Mouse (Mus musculus): ENCODE data around the gene Paqr7.

Paqr7 gene

DNA sequence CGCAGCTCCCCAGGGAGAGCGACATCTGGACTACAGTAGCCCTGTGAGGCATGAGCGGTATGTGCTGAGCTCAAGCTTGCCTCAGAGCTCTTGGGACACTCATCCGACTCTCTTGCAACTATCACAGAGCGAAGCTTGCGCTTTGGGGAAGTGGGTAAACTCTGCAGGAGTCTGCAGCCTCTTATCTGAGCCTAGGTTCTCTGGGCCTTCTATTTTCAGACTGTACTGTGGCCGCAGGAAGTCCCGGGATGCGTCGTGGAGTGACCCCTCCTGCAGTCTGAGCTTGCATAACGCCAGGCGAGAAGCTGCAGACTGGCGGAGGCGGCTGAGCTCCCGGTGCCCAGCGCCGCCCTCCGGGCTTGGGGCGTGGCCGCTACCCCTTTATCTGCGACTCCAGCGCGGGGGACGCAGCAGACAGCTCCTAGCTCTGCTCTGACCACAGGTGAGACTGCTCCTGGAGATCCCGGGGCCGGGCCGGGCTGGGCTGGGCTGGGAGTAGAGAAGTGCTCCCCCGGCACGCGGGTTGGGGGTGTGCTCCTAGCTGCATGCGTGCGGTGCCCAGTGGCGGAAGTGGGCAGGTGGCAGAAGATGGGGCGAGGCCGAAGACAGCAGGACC is at the start of gene Paqr7:
Gene Paqr7 (plus strand): TSS at position 103 of the 616 bp plus-strand sequence.
- peak; percentile 85 for DNase-seq

DNA sequence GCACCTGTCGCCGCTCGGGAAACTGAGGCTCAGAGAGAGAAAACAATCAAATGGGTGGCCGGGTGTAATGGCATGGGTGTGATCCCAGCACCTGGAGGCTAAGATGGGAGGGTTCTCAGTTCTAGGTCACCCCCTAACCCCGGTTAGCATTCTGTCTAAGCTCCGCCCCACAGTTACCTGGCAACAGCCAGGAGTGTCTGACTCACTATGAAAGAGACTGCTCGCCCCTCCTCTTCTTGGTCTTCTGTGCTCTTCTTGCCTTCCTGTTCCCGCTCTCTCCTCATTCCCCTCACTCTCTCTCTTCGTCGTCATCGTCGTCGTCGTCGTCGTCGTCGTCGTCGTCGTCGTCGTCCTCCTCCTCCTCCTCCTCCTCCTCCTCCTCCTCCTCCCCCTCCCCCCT is 48.5 kb upstream of the Paqr7 start:
- DNase-seq = no peak

DNA sequence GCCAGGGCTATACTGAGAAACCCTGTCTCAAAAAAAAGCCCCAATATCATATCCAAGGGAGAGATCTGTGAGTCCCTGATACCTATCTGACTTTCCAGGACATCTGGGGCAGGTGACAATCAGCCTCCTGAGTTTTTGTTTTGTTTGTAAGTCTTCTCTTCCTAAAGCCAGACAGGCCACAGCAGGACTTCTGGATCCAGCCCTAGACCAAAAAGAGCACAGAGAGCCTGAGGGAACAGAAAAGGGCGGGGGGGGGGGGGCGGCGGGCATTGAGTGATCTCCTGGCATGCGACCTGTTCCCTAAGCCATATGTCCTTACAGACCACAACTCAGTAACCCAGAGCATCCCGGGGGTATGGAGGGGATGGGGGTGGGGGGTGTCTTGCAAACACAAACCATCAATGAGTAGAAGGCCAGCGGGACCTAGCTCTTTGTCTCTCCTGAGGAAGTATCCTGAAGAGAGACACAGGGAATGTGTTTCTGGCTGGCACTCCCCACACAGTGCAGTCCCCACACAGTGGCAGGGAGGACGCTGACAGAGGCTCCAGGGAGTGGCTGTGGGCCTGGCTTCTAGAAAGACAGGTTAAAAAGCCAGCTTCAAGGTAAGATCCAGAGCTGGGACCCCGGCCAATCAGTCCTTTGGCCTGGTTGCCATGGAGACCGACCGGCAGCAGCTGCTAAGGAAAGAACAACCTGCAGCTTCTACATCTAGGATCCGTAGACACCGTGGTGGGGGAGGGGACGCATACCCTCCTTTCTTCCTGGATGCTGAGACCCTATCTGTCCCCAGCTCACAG is 46.7 kb upstream of the Paqr7 start:
- DNase-seq = no peak

DNA sequence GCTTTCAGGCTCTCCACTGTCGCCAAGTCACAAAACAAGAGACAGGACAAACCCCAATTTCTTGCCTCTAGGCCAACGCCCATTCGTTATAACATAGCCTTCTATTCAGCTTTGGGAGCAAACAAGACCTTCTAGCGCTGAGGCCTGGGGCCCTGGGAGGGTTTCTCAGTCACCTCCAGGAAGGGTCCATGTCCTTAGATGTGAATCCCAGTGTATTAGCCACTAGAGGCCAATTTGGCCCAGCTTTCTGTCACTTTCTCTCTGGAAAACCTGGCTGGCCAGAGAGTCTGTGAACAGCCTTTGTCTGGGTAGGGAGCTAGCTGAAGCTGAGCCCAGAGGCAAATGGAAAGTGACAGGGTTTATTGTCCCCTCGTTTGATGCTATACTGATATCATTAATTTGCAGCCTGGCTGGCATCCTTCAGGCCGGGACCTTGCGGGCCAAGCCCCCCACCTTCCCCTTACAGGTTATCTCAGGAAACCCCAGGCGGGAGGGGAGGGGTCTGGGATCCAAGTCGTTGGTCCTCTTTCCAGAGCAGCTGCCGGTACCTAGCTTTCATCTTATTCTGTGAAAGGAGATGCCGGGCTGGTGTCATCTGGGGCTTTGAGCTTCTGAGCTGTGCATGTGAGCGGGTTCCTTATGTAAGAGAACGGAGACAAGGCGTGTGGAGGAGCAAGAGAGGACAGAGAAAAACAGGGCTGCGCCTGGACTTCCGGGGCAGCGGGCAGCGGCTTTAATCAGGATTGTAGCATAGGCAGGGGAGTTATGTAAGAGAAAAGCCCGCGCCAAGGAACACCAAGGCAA is 45.9 kb upstream of the Paqr7 start:
- DNase-seq = peak; percentile 39

DNA sequence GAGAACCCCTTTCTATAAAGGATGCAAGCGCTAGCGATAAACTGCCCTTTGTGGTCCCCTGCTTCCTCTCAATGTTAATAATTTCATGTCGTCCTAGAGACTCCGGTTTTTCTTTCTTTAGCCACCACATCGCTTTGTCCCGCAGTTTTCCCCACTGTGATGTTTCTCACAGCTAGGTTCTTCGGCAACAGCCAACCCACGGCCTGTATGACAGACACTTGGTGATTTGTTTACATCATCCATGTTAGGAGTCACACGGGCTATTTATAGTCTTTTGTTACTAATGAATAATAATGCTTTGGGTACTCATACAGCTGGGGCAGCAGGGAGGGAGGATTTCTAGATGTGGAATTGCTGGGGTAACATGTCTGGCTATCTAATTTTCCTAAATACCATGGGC is 45.0 kb upstream of the Paqr7 start:
- no peak for DNase-seq

DNA sequence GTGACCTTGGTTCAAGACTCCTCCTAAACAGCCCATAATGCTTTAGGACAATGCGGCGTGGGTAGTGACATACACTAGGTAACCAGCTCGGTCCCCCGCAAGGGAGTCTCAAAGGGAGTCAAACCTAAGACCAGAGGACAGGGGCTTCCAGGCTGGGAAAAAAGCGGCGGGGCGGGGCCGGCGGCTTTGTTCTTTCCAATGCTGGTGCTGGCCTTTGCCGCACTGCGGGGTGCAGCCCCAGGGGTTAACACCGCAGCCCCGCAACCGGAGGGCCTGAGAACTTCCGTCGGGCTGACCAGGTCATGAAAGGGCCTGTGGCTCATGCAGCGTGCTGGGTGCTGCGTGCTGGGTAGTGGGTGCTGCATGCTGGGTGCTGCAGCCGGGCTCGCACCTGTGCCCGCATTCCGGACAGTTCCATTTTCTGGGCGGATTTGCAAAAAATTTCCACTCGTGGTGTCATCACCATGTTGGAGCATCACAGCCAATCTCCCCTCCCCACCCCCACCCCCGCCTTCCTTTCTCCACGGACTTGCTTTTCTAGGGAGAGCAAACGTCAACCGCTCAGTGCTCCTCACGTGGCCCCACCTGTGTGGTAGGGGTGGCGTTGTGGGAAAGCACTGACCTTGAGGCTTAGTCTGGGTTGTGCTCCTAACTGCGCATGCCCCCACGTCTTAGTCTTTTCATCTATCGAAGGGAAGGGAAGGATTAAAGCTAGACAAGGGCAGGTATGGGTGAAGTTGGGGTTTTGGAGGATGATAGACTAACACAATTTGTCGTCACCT is 42.7 kb upstream of the Paqr7 start:
- DNase-seq = no peak

DNA sequence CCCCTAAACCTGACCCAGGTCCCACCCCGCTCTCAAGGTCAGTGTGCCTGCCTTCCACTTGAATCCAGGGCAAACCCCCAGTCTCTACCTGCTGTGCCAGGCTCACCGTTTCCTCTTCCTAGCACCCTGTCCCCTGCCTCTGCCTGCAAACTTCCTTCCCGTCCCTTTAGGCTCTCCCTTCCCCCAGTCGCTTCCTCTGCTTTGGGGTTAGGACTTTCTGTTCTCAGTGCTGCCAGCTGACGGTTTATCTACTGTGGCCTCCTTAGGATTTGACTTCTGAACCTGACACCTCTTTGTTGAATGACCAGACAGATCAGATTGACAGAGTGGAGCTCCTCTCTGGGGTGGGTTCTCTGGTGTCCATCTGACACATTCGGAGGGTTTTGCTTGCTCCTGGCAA is 41.2 kb upstream of the Paqr7 start:
- DNase-seq = peak; percentile 49

DNA sequence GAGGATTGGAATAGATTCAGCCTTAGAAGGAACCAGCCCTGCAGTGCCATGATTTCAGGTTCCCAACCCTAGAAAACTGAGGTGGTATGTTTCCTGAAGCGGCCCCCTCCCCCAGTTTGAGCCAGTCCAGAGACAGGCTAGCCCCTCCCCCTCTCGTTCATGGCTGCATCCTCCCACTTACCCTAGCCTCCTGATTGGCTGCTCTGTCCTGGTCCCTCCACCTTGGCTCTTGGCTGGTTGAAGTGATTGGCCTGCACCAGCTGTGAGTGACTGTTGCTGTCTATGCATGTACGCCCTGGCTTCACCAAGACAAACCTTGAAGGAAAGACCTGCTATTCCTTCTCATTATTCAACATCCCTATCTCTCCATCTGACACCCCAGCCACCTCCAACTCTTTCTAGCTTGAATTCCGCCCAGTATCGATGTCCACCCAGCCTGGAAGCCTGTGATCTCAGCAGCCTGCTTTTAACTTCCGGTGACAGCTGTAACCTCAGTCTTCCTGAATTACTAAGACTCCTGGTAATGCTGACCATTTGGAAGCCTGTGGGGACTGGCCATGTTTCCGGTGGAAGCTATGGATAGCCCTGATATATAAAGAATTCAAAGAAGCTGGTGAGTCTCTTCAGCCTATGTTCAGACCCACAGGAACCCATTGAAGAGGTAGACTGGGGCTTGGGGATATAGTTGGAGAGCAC is 39.2 kb upstream of the Paqr7 start:
- DNase-seq = no peak

DNA sequence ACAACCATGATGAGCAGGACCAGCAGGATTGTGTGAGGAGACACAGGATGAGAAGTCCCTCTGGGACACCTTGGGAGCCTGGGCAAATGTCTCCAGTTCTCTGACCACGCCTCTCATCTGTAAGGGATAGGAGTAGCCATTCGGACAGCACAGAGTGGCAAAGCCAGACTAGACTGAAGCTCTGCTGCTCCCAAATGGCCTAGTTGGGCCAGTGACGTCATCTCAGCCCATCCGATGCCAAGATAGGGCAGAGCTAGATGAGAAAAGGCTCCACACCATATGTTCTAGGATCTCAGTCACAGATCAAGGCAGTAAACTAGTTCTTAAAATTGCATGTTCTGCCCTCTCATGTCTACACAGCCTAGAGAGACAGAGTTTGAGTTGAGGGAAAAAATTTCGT is 37.6 kb upstream of the Paqr7 start:
- no peak for DNase-seq

DNA sequence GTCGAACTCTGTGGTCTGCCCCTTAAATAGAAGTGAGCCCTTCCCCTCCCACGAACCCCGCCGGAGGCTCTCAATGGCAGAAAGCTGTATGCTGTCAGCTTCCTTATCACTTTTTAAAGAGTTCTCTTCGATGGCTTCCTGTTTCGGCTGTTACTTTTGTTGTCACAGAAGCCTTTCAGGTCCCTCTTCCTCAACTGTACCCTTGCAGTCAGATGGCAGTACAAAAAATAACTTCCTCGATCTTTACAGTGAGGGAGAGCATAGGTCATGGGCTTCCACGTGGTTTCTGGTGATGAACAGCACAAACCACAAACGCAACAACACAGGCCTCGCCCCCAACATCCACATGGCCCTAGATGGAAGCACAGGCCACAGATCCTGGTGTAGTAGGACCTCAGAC is 36.2 kb upstream of the Paqr7 start:
- DNase-seq = no peak

DNA sequence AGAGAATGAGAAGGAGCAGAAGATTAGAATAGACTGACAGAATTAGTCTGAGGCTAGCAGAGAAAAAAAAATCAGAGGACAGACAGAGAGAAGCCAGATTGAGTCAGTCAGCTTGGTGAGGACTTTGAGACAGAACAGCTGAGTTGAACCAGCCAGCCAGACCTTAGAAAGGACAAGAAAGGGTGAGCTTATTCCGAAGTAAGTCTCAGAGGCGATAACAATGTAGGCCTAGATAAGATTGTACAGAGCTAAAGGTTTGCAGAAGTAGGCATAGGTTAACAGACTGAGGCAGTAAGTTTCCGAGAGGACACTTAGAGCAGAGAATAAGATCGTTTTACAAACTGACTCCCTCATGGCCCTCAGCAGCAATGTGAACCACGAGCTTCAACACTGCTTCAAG is 35.2 kb upstream of the Paqr7 start:
- no peak for DNase-seq

DNA sequence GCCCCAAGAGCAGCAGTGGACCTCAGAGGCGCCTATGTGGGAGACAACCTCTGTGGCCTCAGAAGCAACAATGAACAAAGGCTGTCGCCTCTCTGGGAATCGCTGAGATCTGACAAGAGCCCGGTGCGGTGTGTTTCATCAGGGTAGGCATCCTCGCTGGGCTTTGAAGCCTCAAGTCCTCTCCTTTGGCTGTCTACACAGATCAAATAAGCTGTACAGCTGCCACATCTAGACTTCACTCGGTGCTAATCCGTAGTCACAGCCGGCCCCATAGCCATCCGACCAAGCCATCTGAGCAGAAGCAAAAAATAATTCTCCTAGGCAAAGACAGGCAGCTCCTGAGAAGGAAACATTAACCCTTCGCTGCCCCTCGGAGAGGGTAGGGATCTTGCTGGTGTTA is 30.7 kb upstream of the Paqr7 start:
- no peak for DNase-seq

DNA sequence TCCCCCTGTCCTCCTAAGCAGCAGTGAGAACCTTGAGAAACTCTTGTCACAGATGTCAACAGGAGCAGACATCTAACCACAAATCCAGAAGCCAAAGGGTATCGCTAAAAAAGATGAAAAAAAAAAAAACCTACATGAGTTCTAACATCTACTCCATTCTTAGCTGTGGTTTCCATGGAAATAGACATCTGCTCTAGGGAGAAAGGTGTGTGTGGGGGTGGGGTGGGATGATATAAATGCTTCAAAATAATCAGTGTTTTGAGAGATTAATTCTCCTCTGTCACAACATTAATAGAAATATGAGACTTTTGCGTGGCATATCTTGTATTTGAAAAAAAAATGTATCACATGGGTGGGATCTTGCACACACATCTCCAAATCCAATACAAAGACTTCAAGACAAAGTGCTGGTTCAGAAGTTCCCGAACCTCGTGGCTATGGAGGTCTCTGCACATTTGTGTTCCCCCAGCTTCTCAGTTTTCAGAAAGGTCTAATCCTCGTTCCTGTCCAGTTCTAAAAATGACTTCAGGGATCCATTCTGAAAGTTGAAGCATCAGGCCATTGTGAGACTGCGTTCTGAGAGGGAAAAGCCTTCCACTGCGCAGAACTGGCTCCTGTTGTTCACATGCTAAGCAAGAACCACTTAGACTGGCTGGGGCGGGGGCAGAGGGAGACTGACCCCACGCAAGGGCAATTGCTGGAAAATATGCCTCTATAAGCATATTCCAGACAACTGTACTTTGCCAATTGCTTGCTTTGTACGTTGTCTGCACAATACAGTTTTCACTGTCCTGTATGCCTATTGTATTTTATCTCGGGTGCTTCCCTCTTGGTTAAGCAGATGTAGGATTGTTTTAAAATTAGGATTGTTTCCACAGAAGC is 29.9 kb upstream of the Paqr7 start:
- no peak for DNase-seq

DNA sequence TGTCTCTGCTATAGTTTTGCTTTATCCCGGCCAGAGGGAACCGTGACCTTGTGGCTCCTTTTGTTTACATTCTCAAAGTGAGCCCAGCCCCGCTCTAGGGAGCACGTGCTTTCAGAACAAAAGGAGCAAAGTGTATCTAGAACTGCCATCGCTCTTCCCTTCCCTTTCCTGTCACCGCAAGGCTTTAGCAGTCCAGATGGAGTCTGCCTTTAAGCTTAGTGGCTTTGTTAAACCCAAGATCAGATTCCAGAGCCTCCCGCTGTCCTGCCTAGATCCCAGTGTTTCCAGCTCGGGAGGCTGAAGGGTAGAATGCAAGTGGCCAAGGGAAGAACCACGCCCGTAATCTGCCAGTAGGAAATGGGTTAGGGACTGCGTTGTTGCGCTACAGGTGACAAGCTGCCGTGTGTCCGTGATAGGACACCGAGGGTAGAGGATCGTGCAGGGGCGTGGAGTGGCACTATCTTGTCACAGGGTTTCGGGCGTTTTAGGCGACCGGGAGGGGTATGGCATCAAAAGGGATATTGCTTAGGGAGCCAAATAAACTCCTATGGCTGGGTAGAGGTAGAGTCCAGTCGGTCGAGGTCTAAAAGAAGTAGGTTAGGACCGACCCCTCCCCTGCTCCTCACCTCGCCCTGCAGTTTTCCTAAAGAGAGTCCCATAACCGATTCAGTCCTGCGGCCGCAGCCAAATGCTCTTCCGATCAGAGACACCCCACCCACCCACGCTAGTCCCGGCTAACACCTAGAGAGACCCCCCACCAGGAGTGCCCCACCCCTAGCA is 28.9 kb upstream of the Paqr7 start:
- DNase-seq = peak; percentile 65

DNA sequence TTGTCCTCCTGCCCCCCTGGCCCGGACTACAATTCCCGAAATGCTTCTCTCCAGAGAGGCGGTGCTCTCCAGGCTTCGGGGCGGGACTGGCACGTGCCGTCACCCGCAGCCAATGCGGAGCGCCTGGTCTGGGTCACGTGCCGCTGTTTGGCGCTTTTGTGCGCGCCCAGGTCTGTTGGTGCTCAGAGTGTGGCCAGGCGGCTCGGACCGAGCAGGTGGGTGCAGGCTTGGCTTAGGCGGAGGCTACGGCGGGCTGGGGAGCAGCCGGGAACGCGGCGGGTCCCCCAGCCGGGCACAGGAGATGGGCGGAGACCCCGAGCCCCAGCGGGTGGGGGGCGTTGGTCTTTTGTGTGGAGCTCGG is 28.3 kb upstream of the Paqr7 start, which contains the start of gene Stmn1:
Gene Stmn1 (plus strand): TSS at position 106 of the 361 bp plus-strand sequence.
- peak; percentile 95 for DNase-seq

DNA sequence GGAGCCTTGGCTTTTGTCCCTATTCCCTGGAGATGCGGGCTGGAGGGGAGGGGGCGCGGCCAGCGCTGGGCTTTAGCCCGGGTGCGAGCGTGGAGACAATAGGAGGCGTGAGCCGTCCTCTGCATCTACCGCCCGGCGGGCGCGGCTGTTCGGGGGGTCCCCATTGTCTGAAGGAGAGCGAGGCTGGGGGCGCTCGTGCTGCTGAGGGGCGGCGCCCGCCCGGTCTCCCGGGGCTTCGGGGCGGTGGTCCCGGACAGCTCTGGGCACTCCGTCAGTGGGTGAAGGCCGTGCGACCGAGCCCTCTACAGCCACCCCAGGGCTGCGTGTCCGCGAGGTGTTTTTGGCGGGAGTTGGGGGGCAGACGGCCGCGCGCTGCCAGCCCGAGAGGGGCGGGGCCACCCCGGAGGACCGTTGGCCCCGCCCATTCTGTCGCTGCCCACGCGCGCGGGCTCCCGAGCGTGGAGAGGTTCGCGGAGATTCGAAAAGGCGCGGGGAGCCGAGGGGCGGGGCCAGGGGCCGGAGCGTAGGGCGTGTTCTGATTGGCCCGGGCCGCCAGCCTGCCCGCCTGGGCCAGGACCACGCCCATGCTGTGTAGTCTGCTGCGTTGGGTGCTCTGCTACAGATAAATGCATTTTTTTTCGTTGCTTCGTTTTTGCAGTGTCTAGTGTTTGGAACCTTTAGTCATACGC is 27.8 kb upstream of the Paqr7 start:
- peak; percentile 98 for DNase-seq

DNA sequence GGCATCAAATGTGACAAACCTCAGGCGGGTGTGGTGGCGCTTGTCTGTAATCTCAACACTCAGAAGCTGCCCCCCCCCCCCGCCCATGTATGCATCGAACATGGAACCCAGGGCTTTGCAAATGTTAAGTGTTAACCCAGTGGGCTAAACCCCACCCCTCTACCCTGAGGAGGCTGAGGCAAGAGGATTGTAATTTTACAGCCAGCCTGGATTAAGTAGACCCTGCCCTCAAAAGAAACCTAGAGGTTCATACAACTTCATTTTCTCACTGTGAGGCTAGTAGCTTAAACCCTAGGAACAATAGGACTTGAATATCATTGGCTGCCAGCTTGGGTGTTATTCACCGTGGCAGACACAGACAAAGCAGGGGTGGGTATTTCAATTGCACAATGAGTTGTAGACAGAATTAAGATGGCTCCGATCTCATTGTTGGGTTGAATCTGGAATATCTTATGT is 27.1 kb upstream of the Paqr7 start:
- no peak for DNase-seq

DNA sequence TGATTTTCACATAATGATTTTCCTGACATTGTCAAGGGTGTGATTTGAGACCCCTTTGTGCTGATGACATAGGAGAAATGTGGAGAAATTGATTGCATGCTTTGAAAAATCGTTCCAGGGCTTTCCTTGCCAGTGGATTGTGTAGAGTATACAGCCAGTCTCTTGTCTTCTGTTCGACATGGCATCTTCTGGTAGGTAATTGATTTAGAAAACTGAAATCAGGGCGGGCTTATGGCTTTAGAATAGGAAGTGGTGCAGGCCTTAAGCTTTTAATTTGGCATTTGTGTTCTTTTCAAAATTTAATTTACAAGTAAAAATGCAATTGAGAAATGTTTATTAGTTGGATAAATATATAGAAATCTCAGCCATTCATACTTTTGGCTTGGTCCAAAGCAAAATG is 26.5 kb upstream of the Paqr7 start:
- no peak for DNase-seq

DNA sequence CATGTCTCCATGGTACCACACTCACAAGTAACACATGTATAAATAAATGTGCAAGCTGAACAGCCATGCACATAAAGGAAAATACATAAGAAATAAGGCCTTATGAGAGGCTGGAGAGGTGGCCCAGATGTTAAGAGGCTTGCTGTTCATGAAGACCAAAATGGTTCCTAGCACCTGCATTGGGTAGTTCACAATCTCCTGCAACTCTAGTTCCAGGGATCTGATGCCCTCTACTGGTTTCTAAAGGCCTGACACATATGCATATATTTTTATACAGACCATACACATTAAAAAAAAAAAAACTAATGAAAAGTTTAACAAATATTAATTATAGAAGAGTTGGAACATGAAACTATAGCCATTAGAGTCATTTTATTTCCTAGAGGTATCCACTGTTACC is 25.0 kb upstream of the Paqr7 start:
- no peak for DNase-seq

DNA sequence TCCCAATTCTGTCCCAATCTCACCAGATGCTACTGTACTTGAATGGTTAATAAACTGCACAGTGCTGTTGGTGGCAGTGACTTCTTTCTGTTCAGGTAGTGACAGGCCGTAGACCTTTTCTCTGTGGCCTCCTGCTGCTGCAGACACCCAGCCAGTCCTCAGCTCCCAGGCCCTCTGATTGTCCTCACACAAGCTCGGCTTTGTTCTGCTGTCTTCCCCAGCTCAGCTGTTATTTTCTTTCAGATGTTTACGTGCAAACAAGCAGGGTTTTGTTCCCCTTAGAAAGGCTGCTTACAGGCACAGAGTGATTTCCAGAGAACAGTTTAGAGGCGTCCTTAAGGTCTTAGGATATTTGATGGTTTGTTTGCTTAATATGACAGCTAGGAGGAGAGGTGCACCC is 22.7 kb upstream of the Paqr7 start:
- no peak for DNase-seq
